Mouse (Mus musculus) hindbrain, embryonic 14.5 days (tissue): Measurements from ENCODE around the gene Relch. TPM values are rescaled to one million over a fixed set of nuclear protein-coding genes. Genes with fewer than 3 reads are reported as not detected.

Experiments
- ATAC-seq: fragments of 200-750 bp; cut with Nextera tagmentation; 2 replicates; pipeline ENCODE4 v1.8.0; 2017; ENCODE audit warnings: moderate number of reproducible peaks, mild to moderate bottlenecking, moderate TSS enrichment, moderate library complexity; ENCODE audit not compliant: low FRiP score
- DNase-seq: peaks from one replicate; pipeline ENCODE4 v3.0.0-alpha.2; 2015; ENCODE audit warnings: low spot score
- H3K27ac ChIP-seq: fragments of 300-500 bp; sonication (generic); 2 replicates; pipeline ENCODE4 v1.5.1; 2014; ENCODE audit warnings: mild to moderate bottlenecking, moderate library complexity
- H3K27me3 ChIP-seq: fragments of 300-500 bp; sonication (generic); 2 replicates; pipeline ENCODE4 v1.6.1; 2014; ENCODE audit warnings: mild to moderate bottlenecking, low read length, mixed read lengths; ENCODE audit not compliant: control insufficient read depth, insufficient read depth
- H3K36me3 ChIP-seq: fragments of 300-500 bp; sonication (generic); replicated peaks from 2 replicates; pipeline ENCODE4 v1.6.1; 2014; ENCODE audit not compliant: control insufficient read depth, insufficient read depth
- H3K4me1 ChIP-seq: fragments of 300-500 bp; sonication (generic); replicated peaks from 2 replicates; pipeline ENCODE4 v1.6.1; 2014; ENCODE audit warnings: antibody characterized with exemption, low read length, mixed read lengths; ENCODE audit not compliant: control insufficient read depth, insufficient read depth
- H3K4me2 ChIP-seq: fragments of 300-500 bp; sonication (generic); replicated peaks from 2 replicates; pipeline ENCODE4 v1.6.1; 2014; ENCODE audit warnings: mild to moderate bottlenecking, moderate library complexity
- H3K4me3 ChIP-seq: fragments of 300-500 bp; sonication (generic); replicated peaks from 2 replicates; pipeline ENCODE4 v1.5.1; 2014; ENCODE audit warnings: mild to moderate bottlenecking, low read length
- H3K9ac ChIP-seq: fragments of 300-500 bp; sonication (generic); 2 replicates; pipeline ENCODE4 v1.6.1; 2014
- H3K9me3 ChIP-seq: fragments of 300-500 bp; sonication (generic); 2 replicates; pipeline ENCODE4 v1.6.1; 2016; ENCODE audit warnings: low read length; ENCODE audit not compliant: control insufficient read depth
- WGBS: fragments of 180-500 bp; shearing (Covaris S2); extraction: QIAGEN DNeasy Blood & Tissue Kit; methylation state at CpG from one replicate; pipeline ENCODE4 v1.1.7; 2014; 5-methylcytosine and 5-hydroxymethylcytosine counted together
- polyA plus RNA-seq: library from polyadenylated mRNA; unstranded; fragments of >200 nt; fragmentation: Nextera tagmentation; extraction: Ambion mirVana; gene quantifications from 2 replicates; pipeline ENCODE4 v1.2.1, GENCODE M21; 2014

The Relch gene
- polyA plus RNA-seq = 48.5 and 54.2 TPM in 2 replicates

GRCm38 (mm10) chr1:105663171-105663961 lies at the start of gene Relch, which contains the start of gene Pign:
Gene Relch (plus strand): TSS chr1:105663861.
Gene Pign (minus strand): TSS chr1:105663677.
- DNase-seq (peak; percentile 97), ATAC-seq (peak; percentile 99)
- Histone ChIP-seq H3K4me1 (peaks cover 31% of the 10 kb centered on the region), H3K27ac (peak within 1 kb of the TSS; percentile 86), H3K9ac (peak within 1 kb of the TSS; percentile 91), H3K4me2 (peak within 1 kb of the TSS; percentile 86), H3K27me3 (no peaks in the 10 kb centered on the region), H3K36me3 (no peaks in the 10 kb centered on the region), H3K9me3 (no peaks in the 10 kb centered on the region), H3K4me3 (peak within 1 kb of the TSS; percentile 96)
- WGBS = under 1% methylated on average over 40 of the region's 41 CpGs

GRCm38 (mm10) chr1:105630481-105630880 lies 33.2 kb upstream of the Relch start:
- ATAC-seq (no peak; the same call in 1 of the 2 replicates), DNase-seq (peak; percentile 86)
- H3K9ac ChIP-seq = no peak overlapping the region
- no peak overlapping the region for H3K27ac ChIP-seq
- no peaks in the 10 kb centered on the region for H3K9me3 ChIP-seq
- H3K4me1 ChIP-seq = no peaks in the 10 kb centered on the region
- no peaks in the 10 kb centered on the region for H3K27me3 ChIP-seq
- no peaks in the 10 kb centered on the region for H3K36me3 ChIP-seq
- H3K4me3 ChIP-seq = no peak overlapping the region
- H3K4me2 ChIP-seq = no peak overlapping the region
- WGBS = 41% methylated on average over 3 of the region's 3 CpGs

- 90% methylated on average over 3 of the region's 3 CpGs for WGBS
- no peak for DNase-seq
- Histone ChIP-seq H3K27me3 (no peaks in the 10 kb centered on the region), H3K4me3 (no peak overlapping the region), H3K9me3 (no peaks in the 10 kb centered on the region), H3K27ac (no peak overlapping the region), H3K4me1 (no peaks in the 10 kb centered on the region), H3K4me2 (no peak overlapping the region), H3K9ac (no peak overlapping the region), H3K36me3 (peaks cover 27% of the 10 kb centered on the region)
- ATAC-seq = no peak
Observed at GRCm38 (mm10) chr1:105644093-105644492, 19.6 kb upstream of the Relch start.

GRCm38 (mm10) chr1:105650650-105651049 lies 13.0 kb upstream of the Relch start:
- H3K27me3 ChIP-seq = no peaks in the 10 kb centered on the region
- ATAC-seq (no peak), DNase-seq (no peak)
- no peaks in the 10 kb centered on the region for H3K9me3 ChIP-seq
- H3K4me2 ChIP-seq = no peak overlapping the region
- H3K27ac ChIP-seq = no peak overlapping the region
- 85% methylated on average over 1 of the region's 1 CpGs for WGBS
- no peaks in the 10 kb centered on the region for H3K4me1 ChIP-seq
- H3K36me3 ChIP-seq = peaks cover 28% of the 10 kb centered on the region
- no peak overlapping the region for H3K4me3 ChIP-seq
- H3K9ac ChIP-seq = no peak overlapping the region

GRCm38 (mm10) chr1:105653981-105654380 lies 9.7 kb upstream of the Relch start:
- Histone ChIP-seq H3K4me1 (no peaks in the 10 kb centered on the region), H3K4me2 (no peak overlapping the region), H3K36me3 (peaks cover 29% of the 10 kb centered on the region), H3K4me3 (no peak overlapping the region), H3K9ac (no peak overlapping the region), H3K9me3 (no peaks in the 10 kb centered on the region), H3K27ac (no peak overlapping the region), H3K27me3 (no peaks in the 10 kb centered on the region)
- ATAC-seq (no peak), DNase-seq (no peak)
- 100% methylated on average over 1 of the region's 1 CpGs for WGBS

GRCm38 (mm10) chr1:105660015-105660414 lies 3.6 kb upstream of the Relch start:
- H3K27ac ChIP-seq = no peak overlapping the region
- ATAC-seq = no peak
- no peak overlapping the region for H3K4me2 ChIP-seq
- peaks cover 10% of the 10 kb centered on the region for H3K4me1 ChIP-seq
- DNase-seq = peak; percentile 82
- 20% methylated on average over 3 of the region's 3 CpGs for WGBS
- no peak overlapping the region for H3K9ac ChIP-seq
- H3K4me3 ChIP-seq = no peak overlapping the region
- H3K27me3 ChIP-seq = no peaks in the 10 kb centered on the region
- peaks cover 15% of the 10 kb centered on the region for H3K36me3 ChIP-seq
- H3K9me3 ChIP-seq = no peaks in the 10 kb centered on the region

- DNase-seq = no peak
- H3K4me1 ChIP-seq = peaks cover 31% of the 10 kb centered on the region
- no peaks in the 10 kb centered on the region for H3K9me3 ChIP-seq
- H3K36me3 ChIP-seq = no peaks in the 10 kb centered on the region
- H3K27ac ChIP-seq = peak overlapping the region; percentile 61
- H3K27me3 ChIP-seq = no peaks in the 10 kb centered on the region
- ATAC-seq = no peak
- peak overlapping the region; percentile 96 for H3K4me3 ChIP-seq
- H3K9ac ChIP-seq = peak overlapping the region; percentile 91
- WGBS = 10% methylated on average over 6 of the region's 6 CpGs
- H3K4me2 ChIP-seq = peak overlapping the region; percentile 59
Observed at GRCm38 (mm10) chr1:105662820-105663170, 866 bp upstream of the Relch start.

- peak; percentile 19 for ATAC-seq
- Histone ChIP-seq H3K36me3 (no peaks in the 10 kb centered on the region), H3K27ac (peak overlapping the region; percentile 86), H3K27me3 (no peaks in the 10 kb centered on the region), H3K9ac (peak overlapping the region; percentile 91), H3K4me3 (peak overlapping the region; percentile 96), H3K4me2 (peak overlapping the region; percentile 86), H3K9me3 (no peaks in the 10 kb centered on the region), H3K4me1 (peaks cover 31% of the 10 kb centered on the region)
- peak; percentile 30 for DNase-seq
- WGBS = 0% methylated on average over 68 of the region's 68 CpGs
Observed at GRCm38 (mm10) chr1:105663962-105664812, 526 bp downstream of the Relch start.

- DNase-seq (no peak), ATAC-seq (no peak)
- no peak overlapping the region for H3K9ac ChIP-seq
- H3K4me3 ChIP-seq = no peak overlapping the region
- peaks cover 23% of the 10 kb centered on the region for H3K4me1 ChIP-seq
- no peaks in the 10 kb centered on the region for H3K36me3 ChIP-seq
- H3K4me2 ChIP-seq = no peak overlapping the region
- no peak overlapping the region for H3K27ac ChIP-seq
- no peaks in the 10 kb centered on the region for H3K27me3 ChIP-seq
- no peaks in the 10 kb centered on the region for H3K9me3 ChIP-seq
Observed at GRCm38 (mm10) chr1:105669700-105670099, 6.0 kb downstream of the Relch start.
